Mouse (Mus musculus) bone marrow, adult 2 months (tissue): ENCODE results near the gene Cenpm.

Experiments
- CTCF ChIP-seq: fragments of 200-500 bp; IDR thresholded peaks from 2 replicates; pipeline ENCODE4 v1.5.1; 2011; ENCODE audit warnings: low read length, control low read depth; ENCODE audit not compliant: control insufficient read depth, insufficient read depth
- POLR2A ChIP-seq: fragments of 200-500 bp; IDR thresholded peaks from 2 replicates; pipeline ENCODE4 v1.6.1; 2011; ENCODE audit warnings: low read depth, mild to moderate bottlenecking, control low read depth, low read length, borderline replicate concordance; ENCODE audit not compliant: control insufficient read depth

DNA sequence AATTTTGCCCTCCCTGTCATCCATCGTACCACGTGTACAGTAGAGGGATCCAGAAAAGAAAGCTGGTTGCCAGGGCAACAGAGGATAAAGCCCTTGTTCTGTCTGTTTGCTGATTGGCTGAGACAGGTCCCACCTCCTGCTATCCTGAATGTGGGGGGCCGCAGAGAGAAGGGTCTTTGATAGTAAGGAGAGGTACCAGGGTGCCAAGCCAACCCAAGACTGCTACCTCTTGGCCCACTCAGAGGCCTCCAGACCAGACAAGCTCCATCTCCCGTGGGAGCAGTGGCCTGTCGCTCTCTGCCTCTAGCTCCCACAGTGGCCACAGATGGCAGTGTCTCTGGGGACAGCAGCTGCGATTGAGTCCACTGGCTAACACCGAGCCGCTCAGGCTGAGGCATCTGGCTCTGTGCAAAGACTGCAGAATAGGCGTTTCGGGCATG, 11.4 kb upstream of the Cenpm start:
- TF ChIP-seq CTCF (no peak), POLR2A (no peak)
